Mouse (Mus musculus): ENCODE results near the gene Tmco3. TPM values are rescaled to one million over a fixed set of nuclear protein-coding genes. Genes with fewer than 3 reads are reported as not detected.

Tmco3 gene
- polyA plus RNA-seq, 1 experiment from 2014 or later: 5.2 TPM

DNA sequence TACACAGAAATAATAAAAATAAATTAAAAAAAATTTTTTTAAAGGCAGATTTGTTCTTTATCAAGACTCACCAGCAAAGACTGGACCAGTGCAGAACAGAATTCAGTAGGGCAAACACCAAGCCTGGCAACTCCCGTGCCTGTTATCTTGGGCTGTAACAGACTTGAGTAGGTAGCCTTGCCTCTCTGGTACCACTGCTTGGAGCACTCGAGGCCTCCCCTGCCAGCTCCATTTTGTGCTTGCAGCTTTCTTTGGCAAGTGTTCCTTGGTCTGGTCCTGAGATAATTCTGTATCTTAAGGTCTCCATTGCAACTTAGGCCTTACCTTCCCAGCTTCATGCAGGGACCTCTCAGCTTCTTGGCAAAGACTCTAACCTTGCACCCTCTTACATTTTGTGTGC lies 54.4 kb downstream of the Tmco3 start:
- Histone ChIP-seq H3K36me3 (peaks cover 74% of the 10 kb centered on the region), H3K27ac (peak overlapping the region; percentile 18; the same call in 1 of the 2 replicates), H3K4me1 (replicated peaks) (peaks cover 73% of the 10 kb centered on the region), H3K4me2 (0 out of 2 replicates have a peak overlapping the region, but pooled peaks have one; percentile 96), H3K9ac (peak overlapping the region; percentile 100; the same call in 1 of the 2 replicates), H3K4me3 (replicated peaks) (no peak overlapping the region), H3K27me3 (no peaks in the 10 kb centered on the region), H3K9me3 (replicated peaks) (no peaks in the 10 kb centered on the region)
- ATAC-seq (ENCODE audit: low read depth): no peak
- 39% methylated on average over 2 of the region's 2 CpGs for WGBS (ENCODE audit: insufficient replicate concordance)
- DNase-seq: no peak

DNA sequence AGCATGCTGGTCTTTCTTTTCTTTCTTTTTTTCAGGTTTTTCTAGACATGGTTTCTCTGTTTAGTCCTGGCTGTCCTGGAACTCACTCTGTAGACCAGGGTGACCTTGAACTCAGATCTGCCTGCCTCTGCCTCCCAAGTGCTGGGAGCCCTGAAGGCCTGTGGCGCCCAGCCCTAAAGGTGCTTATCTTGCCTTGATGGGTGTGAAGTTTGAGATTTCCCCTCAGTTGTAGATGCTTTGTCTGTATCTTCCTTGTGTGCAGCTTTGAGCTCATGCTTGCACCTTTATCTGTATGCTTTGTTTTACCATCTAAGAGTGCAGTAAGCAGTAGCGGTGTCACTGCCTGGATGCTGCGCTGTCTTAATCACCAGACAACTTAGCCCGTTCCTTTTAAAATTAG lies 55.1 kb downstream of the Tmco3 start:
- H3K9me3 ChIP-seq (replicated peaks): no peaks in the 10 kb centered on the region
- DNase-seq: no peak
- ATAC-seq (ENCODE audit: low read depth): no peak
- H3K27ac ChIP-seq: no peak overlapping the region
- H3K9ac ChIP-seq: no peak overlapping the region
- peaks cover 82% of the 10 kb centered on the region for H3K36me3 ChIP-seq
- no peak overlapping the region for H3K4me2 ChIP-seq
- H3K27me3 ChIP-seq: no peaks in the 10 kb centered on the region
- 52% methylated on average over 4 of the region's 4 CpGs for WGBS (ENCODE audit: insufficient replicate concordance)
- peaks cover 69% of the 10 kb centered on the region for H3K4me1 ChIP-seq (replicated peaks)
- H3K4me3 ChIP-seq (replicated peaks): no peak overlapping the region

DNA sequence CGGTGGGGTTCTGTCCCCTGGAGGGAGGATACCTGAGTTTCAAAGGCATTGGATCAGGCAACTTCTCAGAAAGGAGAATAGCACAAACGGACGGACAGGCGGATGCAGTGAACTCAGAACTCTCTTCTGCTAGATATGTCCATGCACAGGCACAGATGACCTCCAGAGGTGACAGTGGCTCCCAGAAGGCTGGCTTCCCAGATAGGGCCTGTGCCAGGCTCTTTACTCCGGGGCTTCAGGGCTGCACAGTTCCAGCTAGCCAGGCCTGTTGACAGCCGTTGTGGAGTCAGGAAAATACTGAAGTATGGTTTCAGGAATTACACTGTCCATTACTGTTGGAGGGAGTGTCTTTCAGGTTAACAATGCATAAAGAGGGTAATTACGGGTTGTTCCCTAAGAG lies 62.1 kb downstream of the Tmco3 start:
- Histone ChIP-seq H3K27ac (no peak overlapping the region), H3K4me2 (no peak overlapping the region), H3K9me3 (replicated peaks) (no peaks in the 10 kb centered on the region), H3K4me1 (replicated peaks) (peaks cover 82% of the 10 kb centered on the region), H3K27me3 (no peaks in the 10 kb centered on the region), H3K36me3 (peaks cover 100% of the 10 kb centered on the region), H3K4me3 (replicated peaks) (no peak overlapping the region), H3K9ac (0 out of 2 replicates have a peak overlapping the region, but pooled peaks have one; percentile 63)
- 75% methylated on average over 7 of the region's 7 CpGs for WGBS (ENCODE audit: insufficient replicate concordance)
- ATAC-seq (ENCODE audit: low read depth) (no peak), DNase-seq (no peak)

- H3K36me3 ChIP-seq: peaks cover 100% of the 10 kb centered on the region
- H3K9me3 ChIP-seq (replicated peaks): no peaks in the 10 kb centered on the region
- peak overlapping the region; percentile 77 for H3K27ac ChIP-seq
- no peak overlapping the region; the same call in 1 of the 2 replicates for H3K4me3 ChIP-seq (replicated peaks)
- no peak for DNase-seq
- WGBS (ENCODE audit: insufficient replicate concordance): 57% methylated on average over 5 of the region's 5 CpGs
- H3K9ac ChIP-seq: peak overlapping the region; percentile 63; the same call in 1 of the 2 replicates
- ATAC-seq (ENCODE audit: low read depth): no peak
- H3K4me1 ChIP-seq (replicated peaks): peaks cover 86% of the 10 kb centered on the region
- H3K27me3 ChIP-seq: no peaks in the 10 kb centered on the region
- H3K4me2 ChIP-seq: peak overlapping the region; percentile 56
These were observed 63.6 kb downstream of the Tmco3 start for GRCm38 (mm10) chr8:13351593-13351992.

- DNase-seq: no peak
- WGBS (ENCODE audit: insufficient replicate concordance): 56% methylated on average over 8 of the region's 8 CpGs
- Histone ChIP-seq H3K27ac (peak overlapping the region; percentile 77), H3K4me3 (replicated peaks) (peak overlapping the region; percentile 27), H3K4me2 (peak overlapping the region; percentile 56), H3K36me3 (peaks cover 100% of the 10 kb centered on the region), H3K9me3 (replicated peaks) (no peaks in the 10 kb centered on the region), H3K4me1 (replicated peaks) (peaks cover 80% of the 10 kb centered on the region), H3K27me3 (no peaks in the 10 kb centered on the region), H3K9ac (peak overlapping the region; percentile 63)
- ATAC-seq (ENCODE audit: low read depth): peak; percentile 19
These were observed 64.6 kb downstream of the Tmco3 start for GRCm38 (mm10) chr8:13352601-13353000.

DNA sequence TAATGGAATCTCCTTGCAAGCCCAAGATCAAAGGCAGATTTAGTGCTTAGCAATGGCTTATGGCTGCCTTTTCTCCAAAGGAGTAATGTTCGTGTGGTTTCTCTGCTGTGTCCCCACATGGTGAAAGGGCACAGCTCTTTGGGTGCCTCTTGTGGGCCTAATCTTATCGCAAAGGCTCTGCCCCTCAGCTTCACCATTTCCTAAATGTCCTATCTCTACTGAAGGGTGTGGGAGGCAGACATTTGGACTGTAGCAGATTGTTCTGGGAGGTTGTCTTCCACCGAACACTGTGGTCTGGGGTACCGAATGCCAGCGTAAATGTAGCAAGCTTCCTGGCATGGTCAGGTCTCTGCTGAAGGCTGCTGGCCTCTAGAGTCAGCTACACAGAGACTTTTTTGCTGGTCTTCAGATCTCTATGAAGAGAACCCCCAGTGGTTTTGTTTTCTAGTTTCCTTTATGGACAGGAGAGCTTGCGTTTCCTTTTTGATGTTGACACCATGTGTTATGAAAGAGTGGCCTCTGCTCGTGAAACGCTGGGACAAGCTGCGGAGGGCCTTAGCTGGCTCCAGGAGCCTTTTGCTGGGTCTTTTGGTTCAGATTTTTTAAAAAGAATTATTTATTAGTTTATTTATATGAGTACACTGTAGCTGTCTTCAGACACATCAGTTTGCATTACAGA lies 65.3 kb downstream of the Tmco3 start:
- Histone ChIP-seq H3K4me3 (replicated peaks) (peak overlapping the region; percentile 27), H3K9ac (peak overlapping the region; percentile 63), H3K9me3 (replicated peaks) (no peaks in the 10 kb centered on the region), H3K4me1 (replicated peaks) (peaks cover 75% of the 10 kb centered on the region), H3K36me3 (peaks cover 100% of the 10 kb centered on the region), H3K4me2 (peak overlapping the region; percentile 56), H3K27me3 (no peaks in the 10 kb centered on the region), H3K27ac (peak overlapping the region; percentile 77)
- peak; percentile 52 for DNase-seq
- ATAC-seq (ENCODE audit: low read depth): peak; percentile 83
- WGBS (ENCODE audit: insufficient replicate concordance): 27% methylated on average over 9 of the region's 9 CpGs

GRCm38 (mm10) chr8:13353883-13354282 lies 65.9 kb downstream of the Tmco3 start:
- H3K4me2 ChIP-seq: peak overlapping the region; percentile 56
- H3K9ac ChIP-seq: 0 out of 2 replicates have a peak overlapping the region, but pooled peaks have one; percentile 8
- H3K27me3 ChIP-seq: no peaks in the 10 kb centered on the region
- 0 out of 2 replicates have a peak overlapping the region, but pooled peaks have one; percentile 77 for H3K27ac ChIP-seq
- peaks cover 71% of the 10 kb centered on the region for H3K4me1 ChIP-seq (replicated peaks)
- H3K4me3 ChIP-seq (replicated peaks): no peak overlapping the region
- H3K9me3 ChIP-seq (replicated peaks): no peaks in the 10 kb centered on the region
- WGBS (ENCODE audit: insufficient replicate concordance): 59% methylated on average over 4 of the region's 4 CpGs
- peaks cover 100% of the 10 kb centered on the region for H3K36me3 ChIP-seq
- no peak for DNase-seq
- ATAC-seq (ENCODE audit: low read depth): no peak

DNA sequence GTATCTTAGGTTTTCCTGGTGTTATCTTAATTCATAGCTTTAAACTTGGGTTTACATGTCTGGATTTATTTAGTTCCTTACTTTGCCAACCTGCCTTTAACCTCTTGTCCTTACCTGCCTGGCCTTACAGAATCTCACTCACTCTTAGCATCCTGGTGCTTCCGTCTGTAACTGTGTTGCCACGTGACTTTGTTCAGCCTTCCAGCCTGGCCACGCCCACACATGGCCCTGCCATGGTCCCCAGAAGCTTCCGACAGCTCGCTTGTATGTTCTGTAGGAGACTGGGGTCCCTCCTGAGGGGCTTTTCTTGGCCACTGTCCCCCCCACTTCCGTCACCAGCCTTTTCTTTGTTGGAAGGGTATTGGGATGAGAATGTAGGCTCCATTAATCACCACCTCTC lies 68.2 kb downstream of the Tmco3 start:
- 72% methylated on average over 6 of the region's 6 CpGs for WGBS (ENCODE audit: insufficient replicate concordance)

GRCm38 (mm10) chr8:13356681-13357080 lies 68.7 kb downstream of the Tmco3 start:
- Histone ChIP-seq H3K9me3 (replicated peaks) (no peaks in the 10 kb centered on the region), H3K4me3 (replicated peaks) (no peak overlapping the region), H3K36me3 (peaks cover 100% of the 10 kb centered on the region), H3K27ac (no peak overlapping the region), H3K27me3 (no peaks in the 10 kb centered on the region), H3K4me1 (replicated peaks) (peaks cover 46% of the 10 kb centered on the region), H3K9ac (no peak overlapping the region), H3K4me2 (no peak overlapping the region)
- WGBS (ENCODE audit: insufficient replicate concordance): 64% methylated on average over 10 of the region's 10 CpGs
- ATAC-seq (ENCODE audit: low read depth) (no peak), DNase-seq (no peak)

More for the DNA sequence above, 68.2 kb downstream of the Tmco3 start:
- Histone ChIP-seq H3K4me2 (no peak overlapping the region), H3K9ac (no peak overlapping the region), H3K27me3 (no peaks in the 10 kb centered on the region), H3K36me3 (peaks cover 100% of the 10 kb centered on the region), H3K4me1 (replicated peaks) (peaks cover 51% of the 10 kb centered on the region), H3K9me3 (replicated peaks) (no peaks in the 10 kb centered on the region), H3K4me3 (replicated peaks) (no peak overlapping the region), H3K27ac (no peak overlapping the region)
- no peak for ATAC-seq (ENCODE audit: low read depth)
- no peak for DNase-seq

- Histone ChIP-seq H3K4me1 (replicated peaks) (peaks cover 12% of the 10 kb centered on the region), H3K9me3 (replicated peaks) (no peaks in the 10 kb centered on the region), H3K27ac (no peak overlapping the region), H3K27me3 (no peaks in the 10 kb centered on the region), H3K4me3 (replicated peaks) (no peak overlapping the region), H3K9ac (no peak overlapping the region), H3K4me2 (no peak overlapping the region), H3K36me3 (peaks cover 98% of the 10 kb centered on the region)
- no peak for ATAC-seq (ENCODE audit: low read depth)
- no peak for DNase-seq
- WGBS (ENCODE audit: insufficient replicate concordance): 74% methylated on average over 7 of the region's 7 CpGs
These were observed 72.2 kb downstream of the Tmco3 start for GRCm38 (mm10) chr8:13360213-13360612.

GRCm38 (mm10) chr8:13361865-13362264 lies 73.9 kb downstream of the Tmco3 start:
- WGBS (ENCODE audit: insufficient replicate concordance): 90% methylated on average over 6 of the region's 6 CpGs
- Histone ChIP-seq H3K27me3 (no peaks in the 10 kb centered on the region), H3K36me3 (peaks cover 98% of the 10 kb centered on the region), H3K4me3 (replicated peaks) (no peak overlapping the region), H3K9me3 (replicated peaks) (no peaks in the 10 kb centered on the region), H3K4me1 (replicated peaks) (peaks cover 4% of the 10 kb centered on the region; the same call in 1 of the 2 replicates), H3K9ac (no peak overlapping the region), H3K27ac (no peak overlapping the region), H3K4me2 (no peak overlapping the region)
- no peak for DNase-seq
- ATAC-seq (ENCODE audit: low read depth): no peak

Measured in liver, embryonic 13.5 days (tissue).